Mouse (Mus musculus): ENCODE measurements around the gene Msgn1.

DNA sequence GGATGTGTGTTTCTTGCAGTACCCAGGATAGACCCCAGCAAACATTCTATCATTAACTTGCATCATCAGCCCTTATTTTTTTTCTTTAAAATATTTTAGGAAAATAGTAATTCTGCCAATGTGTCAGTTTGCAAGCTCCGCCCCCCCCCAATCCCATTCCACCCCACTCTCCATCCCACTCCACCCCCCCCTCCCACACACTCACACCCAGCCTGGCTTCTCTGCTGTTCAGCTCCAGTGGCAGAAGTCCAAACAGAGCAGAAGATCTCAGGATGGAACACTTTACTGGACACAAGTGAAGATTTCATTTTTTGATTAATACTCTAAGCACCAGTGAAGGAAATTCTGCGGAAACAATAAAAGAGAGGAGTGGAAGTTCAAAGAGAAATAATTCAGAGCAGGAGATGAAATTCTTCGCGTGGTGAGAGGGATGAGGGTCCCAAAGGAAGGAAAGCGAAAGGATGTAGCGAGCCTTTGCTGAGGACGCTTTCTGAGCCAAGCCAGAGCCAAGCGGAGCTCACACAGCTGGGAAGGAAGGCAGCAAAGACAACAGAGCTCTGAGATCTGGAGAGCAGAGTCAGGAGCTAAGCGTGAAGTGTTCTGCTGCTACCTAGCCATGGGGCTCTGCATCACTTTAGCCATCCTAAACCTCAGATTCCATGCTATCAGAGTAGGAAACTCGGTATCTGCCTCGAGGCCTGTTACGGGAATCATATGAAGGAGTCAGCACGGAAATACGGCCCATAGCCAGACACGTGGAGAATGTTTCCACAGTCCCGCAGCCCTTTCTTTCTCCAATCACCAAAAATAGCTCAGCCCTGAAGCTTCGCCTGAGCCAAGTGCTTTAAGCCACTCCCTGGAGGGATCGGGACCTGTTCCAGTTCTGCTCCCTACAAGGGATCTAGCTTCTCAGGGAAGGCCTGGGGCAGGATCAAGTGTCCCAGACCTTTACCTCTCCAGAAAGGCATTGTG is 4.8 kb downstream of the Msgn1 start:
- no peak for TF ChIP-seq POLR2A (IDR thresholded peaks at IDR 0.05; ENCODE audit: extremely low read depth, insufficient read depth, low read length)
- no peak for TF ChIP-seq CTCF (IDR thresholded peaks at IDR 0.05; ENCODE audit: low read depth, low read length)
